Mouse (Mus musculus) neural tube, embryonic 11.5 days (tissue): ENCODE data around the gene Shank3. TPM values are rescaled to one million over a fixed set of nuclear protein-coding genes. Genes with fewer than 3 reads are reported as not detected.

Source experiments
- ATAC-seq: fragments of 200-750 bp; cut with Nextera tagmentation; 2 replicates; pipeline ENCODE4 v1.8.0; 2017; ENCODE audit warnings: moderate number of reproducible peaks, mild to moderate bottlenecking, moderate TSS enrichment, moderate library complexity; ENCODE audit not compliant: insufficient read depth, low FRiP score, low TSS enrichment
- DNase-seq: peaks from one replicate; pipeline ENCODE4 v3.0.0-alpha.2; 2015; ENCODE audit warnings: low spot score
- H3K27ac ChIP-seq: fragments of 300-500 bp; sonication (generic); 2 replicates; pipeline ENCODE4 v1.5.1; 2014; ENCODE audit warnings: low read depth, mild to moderate bottlenecking, low read length
- H3K27me3 ChIP-seq: fragments of 300-500 bp; sonication (generic); 2 replicates; pipeline ENCODE4 v1.6.1; 2014; ENCODE audit warnings: mild to moderate bottlenecking, low read length, mixed read lengths; ENCODE audit not compliant: control insufficient read depth, insufficient read depth
- H3K36me3 ChIP-seq: fragments of 300-500 bp; sonication (generic); 2 replicates; pipeline ENCODE4 v1.6.1; 2014; ENCODE audit warnings: mild to moderate bottlenecking, low read length, moderate library complexity, mixed read lengths; ENCODE audit not compliant: control insufficient read depth, insufficient read depth
- H3K4me1 ChIP-seq: fragments of 300-500 bp; sonication (generic); 2 replicates; pipeline ENCODE4 v1.6.1; 2014; ENCODE audit warnings: low read length, mixed read lengths; ENCODE audit not compliant: control insufficient read depth, insufficient read depth
- H3K4me2 ChIP-seq: fragments of 300-500 bp; sonication (generic); 2 replicates; pipeline ENCODE4 v1.6.1; 2014; ENCODE audit warnings: low read depth, mild to moderate bottlenecking, moderate library complexity
- H3K4me3 ChIP-seq: fragments of 300-500 bp; sonication (generic); 2 replicates; pipeline ENCODE4 v1.5.1; 2014; ENCODE audit warnings: low read depth, low read length
- H3K9ac ChIP-seq: fragments of 300-500 bp; sonication (generic); 2 replicates; pipeline ENCODE4 v1.6.1; 2014; ENCODE audit warnings: mild to moderate bottlenecking, low read length
- H3K9me3 ChIP-seq: fragments of 300-500 bp; sonication (generic); 2 replicates; pipeline ENCODE4 v1.6.1; 2016; ENCODE audit warnings: low read length; ENCODE audit not compliant: control insufficient read depth
- WGBS: fragments of 180-500 bp; shearing (Covaris S2); extraction: QIAGEN DNeasy Blood & Tissue Kit; methylation state at CpG from one replicate; pipeline ENCODE4 v1.1.7; 2014; 5-methylcytosine and 5-hydroxymethylcytosine counted together
- polyA plus RNA-seq: library from polyadenylated mRNA; unstranded; fragments of >200 nt; fragmentation: Nextera tagmentation; extraction: Ambion mirVana; gene quantifications from 2 replicates; pipeline ENCODE4 v1.2.1, GENCODE M21; 2014

Shank3 gene
- polyA plus RNA-seq, 1 experiment from 2014 or later = 3.0 TPM

DNA sequence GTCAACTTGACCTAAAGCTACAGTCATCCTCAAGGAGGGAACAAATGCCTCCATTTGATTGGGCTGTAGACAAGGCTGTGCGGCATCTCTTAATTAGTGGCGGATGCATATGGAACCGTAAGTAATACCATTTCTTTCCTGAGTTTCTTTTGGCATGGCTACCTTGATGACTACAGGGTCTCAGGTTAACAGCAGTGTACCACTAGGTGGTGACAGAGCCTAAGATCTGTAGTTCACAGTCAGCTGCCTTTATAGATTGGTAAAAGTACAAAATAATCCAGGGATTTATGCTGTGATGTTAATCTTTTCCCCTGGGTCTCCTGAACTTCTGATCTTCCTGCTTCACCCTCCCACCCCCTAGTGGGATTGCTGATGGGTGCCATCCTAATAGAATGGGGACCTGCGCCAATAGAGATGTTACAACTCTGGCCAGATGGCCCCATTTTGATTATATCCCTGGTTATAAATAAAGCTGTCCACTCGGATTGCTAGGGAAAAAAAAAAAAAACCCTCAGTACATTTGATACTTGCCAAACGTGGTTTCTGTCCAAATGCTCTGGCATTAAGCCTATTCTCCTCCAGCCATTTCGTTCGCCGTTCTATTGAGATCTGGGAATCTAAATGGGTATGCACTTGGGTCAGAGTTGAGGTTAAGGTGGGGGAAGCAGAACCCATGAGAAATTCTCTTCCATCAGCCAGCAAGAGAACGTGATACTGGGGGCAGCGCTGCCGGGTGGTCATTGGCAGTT lies 106.6 kb downstream of the Shank3 start:
- 88% methylated on average over 12 of the region's 12 CpGs for WGBS
- H3K9ac ChIP-seq = no peak overlapping the region

DNA sequence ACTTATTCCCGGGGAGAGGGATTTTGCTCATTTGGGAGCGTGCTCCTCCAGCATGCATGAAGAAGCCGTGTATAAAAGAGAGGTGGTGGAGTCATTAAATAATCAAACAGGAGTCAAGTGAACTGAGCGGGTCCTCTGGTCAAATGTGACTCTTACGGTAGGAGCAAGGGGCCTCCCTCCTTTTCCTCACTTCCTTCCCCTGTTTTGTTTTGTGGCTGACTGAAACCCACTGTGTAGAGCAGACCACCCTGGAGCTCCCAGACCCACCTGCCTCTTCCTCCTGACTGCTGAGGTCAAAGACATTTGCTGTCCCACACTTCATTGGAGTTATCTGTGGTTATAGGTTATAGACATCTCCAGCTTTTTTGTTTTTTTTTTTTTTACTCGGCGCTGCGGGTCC lies 108.1 kb downstream of the Shank3 start:
- Histone ChIP-seq H3K4me2 (no peak overlapping the region), H3K27me3 (no peaks in the 10 kb centered on the region), H3K36me3 (no peaks in the 10 kb centered on the region), H3K4me1 (no peaks in the 10 kb centered on the region), H3K9ac (no peak overlapping the region), H3K4me3 (no peak overlapping the region), H3K27ac (no peak overlapping the region), H3K9me3 (no peaks in the 10 kb centered on the region)
- no peak for ATAC-seq
- 89% methylated on average over 8 of the region's 8 CpGs for WGBS
- no peak for DNase-seq

More for the DNA sequence above, 106.6 kb downstream of the Shank3 start:
- no peaks in the 10 kb centered on the region for H3K27me3 ChIP-seq
- H3K4me1 ChIP-seq = no peaks in the 10 kb centered on the region
- H3K9me3 ChIP-seq = no peaks in the 10 kb centered on the region
- ATAC-seq = no peak
- H3K27ac ChIP-seq = no peak overlapping the region
- no peak overlapping the region for H3K4me2 ChIP-seq
- H3K36me3 ChIP-seq = no peaks in the 10 kb centered on the region
- DNase-seq = no peak
- no peak overlapping the region for H3K4me3 ChIP-seq

DNA sequence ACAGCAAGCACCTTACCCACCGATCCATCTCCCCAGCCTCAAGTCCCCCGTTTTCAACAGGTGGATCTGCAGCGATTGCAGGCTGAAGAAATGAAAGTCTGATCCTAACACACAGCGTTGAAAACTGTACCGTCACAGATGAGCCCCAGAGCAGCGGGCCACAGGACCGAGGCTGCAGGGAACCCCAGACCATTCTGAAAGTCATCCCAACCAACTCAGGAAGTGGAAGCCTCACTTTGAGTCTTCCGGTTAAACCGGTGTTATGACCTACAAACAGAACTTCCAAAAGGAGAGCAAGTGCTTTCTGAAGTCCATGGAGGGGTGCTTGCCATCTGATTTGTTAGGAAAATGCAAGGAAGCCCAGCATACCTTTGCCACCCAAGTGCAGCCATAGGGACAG lies 108.5 kb downstream of the Shank3 start:
- ATAC-seq (no peak), DNase-seq (no peak)
- Histone ChIP-seq H3K27ac (no peak overlapping the region), H3K27me3 (no peaks in the 10 kb centered on the region), H3K4me1 (no peaks in the 10 kb centered on the region), H3K9ac (no peak overlapping the region), H3K9me3 (no peaks in the 10 kb centered on the region), H3K4me2 (no peak overlapping the region), H3K4me3 (no peak overlapping the region), H3K36me3 (no peaks in the 10 kb centered on the region)
- 85% methylated on average over 9 of the region's 9 CpGs for WGBS

Other genes starting within 250 kb of the Shank3 start
- gene Sbf1, start 184.3 kb upstream of the Shank3 start, polyA plus RNA-seq = 75.7 and 90.7 TPM in 2 replicates
- 0.17 TPM in 1 of 2 replicates, not detected in the other for gene Adm2, start 176.9 kb upstream of the Shank3 start, polyA plus RNA-seq
- not detected in 2 replicates for gene Miox, start 165.2 kb upstream of the Shank3 start, polyA plus RNA-seq
- 31.8 and 35.8 TPM in 2 replicates for gene Lmf2, start 144.0 kb upstream of the Shank3 start, polyA plus RNA-seq
- 154 and 158 TPM in 2 replicates for gene Ncaph2, start 143.9 kb upstream of the Shank3 start, polyA plus RNA-seq
- 6.0 and 8.8 TPM in 2 replicates for gene Sco2, start 125.8 kb upstream of the Shank3 start, polyA plus RNA-seq
- 1.6 and 2.0 TPM in 2 replicates for gene Tymp, start 122.6 kb upstream of the Shank3 start, polyA plus RNA-seq
- gene Odf3b, start 120.3 kb upstream of the Shank3 start, polyA plus RNA-seq = 0.39 and 1.0 TPM in 2 replicates
- not detected in 2 replicates for gene Klhdc7b, start 114.7 kb upstream of the Shank3 start, polyA plus RNA-seq
- not detected in 2 replicates for gene Syce3, start 89.1 kb upstream of the Shank3 start, polyA plus RNA-seq
- 1.2 TPM in 1 of 2 replicates, not detected in the other for gene Cpt1b, start 73.8 kb upstream of the Shank3 start, polyA plus RNA-seq
- gene C730034F03Rik, start 70.0 kb upstream of the Shank3 start, polyA plus RNA-seq = 2.0 and 2.3 TPM in 2 replicates
- 0.26 and 0.64 TPM in 2 replicates for gene Gm44502, start 69.9 kb upstream of the Shank3 start, polyA plus RNA-seq
- 58.1 and 63.8 TPM in 2 replicates for gene Chkb, start 69.7 kb upstream of the Shank3 start, polyA plus RNA-seq
- gene Mapk8ip2, start 45.7 kb upstream of the Shank3 start, polyA plus RNA-seq = 27.6 and 33.2 TPM in 2 replicates
- 10.3 and 10.8 TPM in 2 replicates for gene Arsa, start 22.2 kb upstream of the Shank3 start, polyA plus RNA-seq
- 0.40 TPM in 1 of 2 replicates, not detected in the other for gene Acr, start 68.7 kb downstream of the Shank3 start, polyA plus RNA-seq
- 96.7 and 104 TPM in 2 replicates for gene Rabl2, start 92.3 kb downstream of the Shank3 start, polyA plus RNA-seq